Mouse (Mus musculus) liver (tissue): Measurements from ENCODE around the gene Ldhd.
A peak's percentile ranks its signal among the peaks of the same experiment; 100 is the strongest.

ENCODE experiments used
- DNase-seq: peaks from one replicate; pipeline ENCODE4 v3.0.0-alpha.2; 2020; ENCODE audit warnings: mixed read lengths

The Ldhd gene

GRCm38 (mm10) chr8:111594044-111594840 is 35.9 kb downstream of the Ldhd start:
- no peak for DNase-seq

GRCm38 (mm10) chr8:111592390-111592910 is 37.7 kb downstream of the Ldhd start:
- no peak for DNase-seq

DNA sequence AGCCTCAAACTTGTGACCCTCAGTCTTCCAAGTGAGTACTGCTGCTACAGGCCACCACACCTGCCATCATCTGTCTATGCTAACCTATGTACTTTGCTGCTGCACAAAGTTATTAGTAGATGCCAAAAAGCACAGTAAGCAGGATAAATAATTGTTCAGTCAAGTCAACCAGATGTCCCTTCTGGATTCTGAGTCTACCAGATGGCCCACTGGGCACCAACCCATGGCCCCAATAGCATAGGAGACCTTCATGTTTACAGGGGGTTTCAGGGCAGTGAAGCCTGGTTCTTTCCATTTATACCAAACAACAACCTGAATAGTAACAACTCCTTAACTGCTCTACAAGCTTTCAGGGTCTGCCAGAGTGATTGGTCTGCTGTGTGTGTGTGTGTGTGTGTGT is 39.0 kb downstream of the Ldhd start:
- no peak for DNase-seq

DNA sequence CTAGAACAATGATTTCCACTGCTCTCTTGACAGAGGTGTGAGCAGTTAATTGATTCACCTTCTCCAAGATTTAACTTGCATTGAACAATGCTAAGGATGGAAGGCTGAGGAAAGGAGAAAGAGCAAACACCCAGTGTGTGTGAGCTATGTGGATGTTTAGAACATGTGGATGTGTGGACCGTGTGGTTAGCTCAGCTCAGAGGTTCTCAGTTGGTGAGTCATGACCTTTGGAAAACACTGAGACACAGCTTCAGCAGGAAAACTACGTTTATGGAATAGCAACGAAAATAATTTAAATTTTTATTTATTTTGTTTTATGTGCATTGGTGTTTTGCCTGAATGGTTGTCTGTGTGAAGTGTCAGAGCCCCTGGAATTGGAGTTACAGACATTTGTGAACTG is 40.0 kb downstream of the Ldhd start:
- no peak for DNase-seq

GRCm38 (mm10) chr8:111588336-111588735 is 41.8 kb downstream of the Ldhd start:
- no peak for DNase-seq

GRCm38 (mm10) chr8:111587545-111588094 is 42.6 kb downstream of the Ldhd start:
- DNase-seq: peak; percentile 13

- no peak for DNase-seq
Observed at GRCm38 (mm10) chr8:111584946-111585345, 45.2 kb downstream of the Ldhd start.

DNA sequence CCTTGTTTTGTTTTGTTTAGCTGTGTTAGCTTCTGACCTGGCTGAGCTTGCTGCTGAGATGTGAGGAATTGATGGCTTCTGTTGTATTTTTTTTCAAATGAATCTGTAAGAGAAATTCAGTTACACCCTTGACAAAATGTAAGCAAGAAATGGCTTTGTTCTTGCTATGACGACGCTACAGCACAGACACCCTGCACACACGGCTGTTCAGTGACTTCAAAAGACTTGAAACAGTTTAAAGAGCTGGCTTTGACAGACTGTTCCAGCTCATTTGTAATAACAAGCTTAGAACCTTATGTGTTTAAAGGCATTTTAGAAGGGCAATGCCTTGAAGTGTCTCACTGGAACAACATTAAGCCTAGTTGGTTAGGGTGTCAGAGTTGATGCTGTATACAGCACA is 47.8 kb downstream of the Ldhd start:
- DNase-seq: no peak

DNA sequence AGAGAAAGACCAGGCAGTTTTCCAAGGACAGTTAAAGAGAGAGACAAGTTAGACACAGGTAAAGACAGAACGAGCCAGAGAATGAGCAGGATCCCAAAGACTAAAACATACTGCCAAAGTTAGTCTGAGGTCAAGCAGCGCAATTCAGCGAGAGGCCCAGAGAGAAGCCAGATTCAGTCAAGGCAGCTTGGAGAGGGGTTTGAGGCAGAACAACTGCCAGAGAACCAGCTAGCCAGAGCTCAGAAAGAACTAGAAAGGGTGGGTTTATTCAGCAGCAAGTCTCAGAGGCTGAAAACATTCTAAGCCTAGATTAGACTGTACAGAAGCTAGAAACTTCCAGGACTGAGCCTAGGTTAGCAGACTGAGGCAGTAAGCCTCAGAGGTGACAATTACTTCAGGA is 49.9 kb downstream of the Ldhd start:
- no peak for DNase-seq

GRCm38 (mm10) chr8:111579318-111579717 is 50.9 kb downstream of the Ldhd start:
- DNase-seq: no peak

GRCm38 (mm10) chr8:111577880-111578533 is 52.2 kb downstream of the Ldhd start:
- DNase-seq: no peak

DNA sequence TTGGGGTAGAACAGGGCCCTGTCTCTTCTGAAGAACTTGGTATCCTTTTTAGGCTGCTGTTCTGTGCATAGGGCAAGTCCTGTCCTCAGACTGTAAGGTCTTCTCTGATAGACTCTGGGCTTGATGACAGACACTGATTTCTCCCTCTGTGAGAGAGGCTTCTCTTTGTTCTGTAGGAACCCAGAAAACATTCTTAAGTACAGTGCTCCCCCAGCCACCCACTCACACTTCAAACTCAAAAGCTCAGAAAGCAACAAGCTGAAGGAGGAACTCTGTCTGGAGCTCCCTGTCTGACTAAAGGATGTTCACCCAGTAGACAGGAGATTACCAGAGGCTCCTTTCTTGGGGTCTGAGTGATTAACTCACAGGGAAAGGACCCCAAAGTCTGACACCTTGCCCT is 53.7 kb downstream of the Ldhd start:
- no peak for DNase-seq

- no peak for DNase-seq
Observed at GRCm38 (mm10) chr8:111575492-111575891, 54.7 kb downstream of the Ldhd start.

- DNase-seq: no peak
Observed at GRCm38 (mm10) chr8:111574016-111574415, 56.2 kb downstream of the Ldhd start.
